Mouse (Mus musculus): Measurements from ENCODE around the gene Gpx2. TPM values are rescaled to one million over a fixed set of nuclear protein-coding genes. Genes with fewer than 3 reads are reported as not detected.

The Gpx2 gene
- polyA plus RNA-seq, 1 experiment from 2014 or later: 236 TPM

- no peak for TF ChIP-seq EP300 (optimal IDR thresholded peaks at IDR 0.05)
- no peak for TF ChIP-seq CTCF (IDR thresholded peaks at IDR 0.05; ENCODE audit: low read depth)
- Histone ChIP-seq H3K4me1 (replicated peaks; ENCODE audit: control insufficient read depth, insufficient read depth) (no peaks in the 10 kb centered on the region), H3K27me3 (ENCODE audit: control insufficient read depth, insufficient read depth, low read length) (no peaks in the 10 kb centered on the region), H3K36me3 (ENCODE audit: control insufficient read depth, insufficient read depth, low read length) (no peaks in the 10 kb centered on the region), H3K4me3 (ENCODE audit: low read depth, low read length) (no peak overlapping the region), H3K4me2 (replicated peaks; ENCODE audit: low read depth) (no peak overlapping the region), H3K27ac (replicated peaks) (no peak overlapping the region), H3K9me3 (ENCODE audit: control insufficient read depth, low read length) (no peaks in the 10 kb centered on the region), H3K9ac (ENCODE audit: low read length) (no peak overlapping the region)
- WGBS: 85% methylated on average over 2 of the region's 2 CpGs
- ATAC-seq (ENCODE audit: low FRiP score, low TSS enrichment): no peak
- DNase-seq (ENCODE audit: low spot score): no peak
Observed at GRCm38 (mm10) chr12:76814120-76814519, 18.8 kb upstream of the Gpx2 start.

DNA sequence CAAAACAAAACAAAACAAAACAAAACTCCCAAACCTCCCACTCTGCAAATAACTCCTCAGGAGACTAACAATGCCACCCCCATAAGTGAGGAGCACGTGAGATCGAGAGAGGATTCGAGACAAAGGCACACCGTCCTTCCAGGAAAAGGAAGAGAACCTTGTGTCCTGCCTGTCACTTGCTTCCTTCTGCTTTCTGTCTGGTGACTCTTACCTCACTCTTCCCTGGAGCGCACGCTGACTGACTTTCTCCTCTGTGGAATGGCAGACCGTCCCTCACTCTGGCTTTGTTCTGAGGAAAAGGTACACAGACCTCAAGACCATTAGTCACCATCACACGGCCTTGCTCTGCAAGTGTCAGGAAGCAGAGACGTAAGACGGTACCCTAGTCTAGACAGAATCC, 18.2 kb upstream of the Gpx2 start:
- no peak for TF ChIP-seq CTCF (IDR thresholded peaks at IDR 0.05; ENCODE audit: low read depth)
- no peak for TF ChIP-seq EP300 (optimal IDR thresholded peaks at IDR 0.05)
- ATAC-seq (ENCODE audit: low FRiP score, low TSS enrichment): no peak
- Histone ChIP-seq H3K4me3 (ENCODE audit: low read depth, low read length) (no peak overlapping the region), H3K27me3 (ENCODE audit: control insufficient read depth, insufficient read depth, low read length) (no peaks in the 10 kb centered on the region), H3K27ac (replicated peaks) (no peak overlapping the region), H3K9me3 (ENCODE audit: control insufficient read depth, low read length) (no peaks in the 10 kb centered on the region), H3K4me1 (replicated peaks; ENCODE audit: control insufficient read depth, insufficient read depth) (no peaks in the 10 kb centered on the region), H3K4me2 (replicated peaks; ENCODE audit: low read depth) (no peak overlapping the region), H3K9ac (ENCODE audit: low read length) (no peak overlapping the region), H3K36me3 (ENCODE audit: control insufficient read depth, insufficient read depth, low read length) (no peaks in the 10 kb centered on the region)
- DNase-seq (ENCODE audit: low spot score): no peak
- WGBS: 49% methylated on average over 10 of the region's 10 CpGs

- ATAC-seq (ENCODE audit: low FRiP score, low TSS enrichment) (no peak), DNase-seq (ENCODE audit: low spot score) (no peak)
- Histone ChIP-seq H3K4me3 (ENCODE audit: low read depth, low read length) (no peak overlapping the region), H3K4me1 (replicated peaks; ENCODE audit: control insufficient read depth, insufficient read depth) (no peaks in the 10 kb centered on the region), H3K4me2 (replicated peaks; ENCODE audit: low read depth) (no peak overlapping the region), H3K9me3 (ENCODE audit: control insufficient read depth, low read length) (no peaks in the 10 kb centered on the region), H3K27me3 (ENCODE audit: control insufficient read depth, insufficient read depth, low read length) (no peaks in the 10 kb centered on the region), H3K36me3 (ENCODE audit: control insufficient read depth, insufficient read depth, low read length) (no peaks in the 10 kb centered on the region), H3K27ac (replicated peaks) (no peak overlapping the region), H3K9ac (ENCODE audit: low read length) (no peak overlapping the region)
- TF ChIP-seq EP300 (optimal IDR thresholded peaks at IDR 0.05): no peak
- TF ChIP-seq CTCF (IDR thresholded peaks at IDR 0.05; ENCODE audit: low read depth): no peak
- WGBS: 92% methylated on average over 4 of the region's 4 CpGs
Observed at GRCm38 (mm10) chr12:76811006-76811405, 15.7 kb upstream of the Gpx2 start.

GRCm38 (mm10) chr12:76810491-76810890, 15.1 kb upstream of the Gpx2 start:
- no peaks in the 10 kb centered on the region for H3K36me3 ChIP-seq (ENCODE audit: control insufficient read depth, insufficient read depth, low read length)
- WGBS: 84% methylated on average over 5 of the region's 5 CpGs
- H3K4me2 ChIP-seq (replicated peaks; ENCODE audit: low read depth): no peak overlapping the region
- ATAC-seq (ENCODE audit: low FRiP score, low TSS enrichment) (no peak), DNase-seq (ENCODE audit: low spot score) (no peak)
- H3K9me3 ChIP-seq (ENCODE audit: control insufficient read depth, low read length): no peaks in the 10 kb centered on the region
- no peak for TF ChIP-seq CTCF (IDR thresholded peaks at IDR 0.05; ENCODE audit: low read depth)
- TF ChIP-seq EP300 (optimal IDR thresholded peaks at IDR 0.05): no peak
- H3K4me1 ChIP-seq (replicated peaks; ENCODE audit: control insufficient read depth, insufficient read depth): no peaks in the 10 kb centered on the region
- no peaks in the 10 kb centered on the region for H3K27me3 ChIP-seq (ENCODE audit: control insufficient read depth, insufficient read depth, low read length)
- no peak overlapping the region for H3K9ac ChIP-seq (ENCODE audit: low read length)
- no peak overlapping the region for H3K27ac ChIP-seq (replicated peaks)
- H3K4me3 ChIP-seq (ENCODE audit: low read depth, low read length): no peak overlapping the region

DNA sequence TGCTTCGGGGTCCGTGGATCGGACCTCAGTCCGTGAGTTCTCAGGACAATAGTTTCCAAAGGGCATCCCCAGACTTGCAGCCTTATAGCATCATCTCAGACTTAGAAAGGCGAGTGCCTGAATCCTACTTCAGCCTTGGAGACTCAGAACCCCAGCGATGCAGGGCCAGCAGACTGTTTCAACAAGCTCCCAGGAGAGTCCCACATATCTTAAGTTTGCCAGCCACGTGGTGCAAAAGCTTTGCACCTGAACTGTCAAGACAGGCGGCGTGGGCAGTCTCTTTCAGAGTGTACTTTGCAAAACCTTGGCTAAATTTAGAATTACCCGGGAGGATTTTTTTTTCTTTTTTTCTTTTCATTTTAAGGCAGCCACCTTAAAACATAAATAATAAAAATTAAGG, 12.4 kb upstream of the Gpx2 start:
- ATAC-seq (ENCODE audit: low FRiP score, low TSS enrichment) (no peak), DNase-seq (ENCODE audit: low spot score) (no peak)
- Histone ChIP-seq H3K9me3 (ENCODE audit: control insufficient read depth, low read length) (no peaks in the 10 kb centered on the region), H3K4me3 (ENCODE audit: low read depth, low read length) (no peak overlapping the region), H3K9ac (ENCODE audit: low read length) (no peak overlapping the region), H3K4me1 (replicated peaks; ENCODE audit: control insufficient read depth, insufficient read depth) (no peaks in the 10 kb centered on the region), H3K27ac (replicated peaks) (no peak overlapping the region), H3K36me3 (ENCODE audit: control insufficient read depth, insufficient read depth, low read length) (no peaks in the 10 kb centered on the region), H3K4me2 (replicated peaks; ENCODE audit: low read depth) (no peak overlapping the region), H3K27me3 (ENCODE audit: control insufficient read depth, insufficient read depth, low read length) (no peaks in the 10 kb centered on the region)
- TF ChIP-seq CTCF (IDR thresholded peaks at IDR 0.05; ENCODE audit: low read depth) (no peak), EP300 (optimal IDR thresholded peaks at IDR 0.05) (no peak)
- WGBS: 73% methylated on average over 10 of the region's 10 CpGs

GRCm38 (mm10) chr12:76805056-76805811, 9.9 kb upstream of the Gpx2 start:
- WGBS: 72% methylated on average over 10 of the region's 10 CpGs

More at GRCm38 (mm10) chr12:76805056-76805811, 9.9 kb upstream of the Gpx2 start:
- DNase-seq (ENCODE audit: low spot score): no peak
- H3K4me3 ChIP-seq (ENCODE audit: low read depth, low read length): no peak overlapping the region
- H3K27ac ChIP-seq (replicated peaks): no peak overlapping the region
- ATAC-seq (ENCODE audit: low FRiP score, low TSS enrichment): no peak
- no peaks in the 10 kb centered on the region for H3K9me3 ChIP-seq (ENCODE audit: control insufficient read depth, low read length)
- H3K4me2 ChIP-seq (replicated peaks; ENCODE audit: low read depth): no peak overlapping the region
- H3K36me3 ChIP-seq (ENCODE audit: control insufficient read depth, insufficient read depth, low read length): no peaks in the 10 kb centered on the region
- H3K4me1 ChIP-seq (replicated peaks; ENCODE audit: control insufficient read depth, insufficient read depth): no peaks in the 10 kb centered on the region
- no peak for TF ChIP-seq EP300 (optimal IDR thresholded peaks at IDR 0.05)
- no peak for TF ChIP-seq CTCF (IDR thresholded peaks at IDR 0.05; ENCODE audit: low read depth)
- H3K27me3 ChIP-seq (ENCODE audit: control insufficient read depth, insufficient read depth, low read length): no peaks in the 10 kb centered on the region
- H3K9ac ChIP-seq (ENCODE audit: low read length): no peak overlapping the region

All from stomach, postnatal 0 days (tissue).